Comparison of ENCODE assay signal across 33 mouse cellular contexts in genomic region chr2:156691746-156692145, GRCm38 (mm10).
DNase-seq lines count a peak whose midpoint lies in the region; ATAC-seq lines count a peak whose summit lies in the region.
"Had no signal": no experiment of that assay in that cellular context is flagged by ENCODE, and none has a peak within 500 bp of the region (broad histone marks: within the 10 kb centered on the region; RNA-seq: fewer than 3 reads in every experiment).

No protein-coding gene starts in this region.

- no peaks in the 10 kb centered on the region for H3K27me3 ChIP-seq in embryonic facial prominence, embryonic 14.5 days (replicated peaks; ENCODE audit: control insufficient read depth, insufficient read depth, low read length)
- peaks cover 29% of the 10 kb centered on the region for H3K27me3 ChIP-seq in embryonic facial prominence, embryonic 10.5 days (replicated peaks; ENCODE audit: low read depth, poor library complexity, severe bottlenecking)
- peaks cover 11% of the 10 kb centered on the region for H3K27me3 ChIP-seq in neural tube, embryonic 13.5 days
- peaks cover 3% of the 10 kb centered on the region; the same call in 1 of the 2 replicates for H3K27me3 ChIP-seq in neural tube, embryonic 14.5 days (ENCODE audit: control insufficient read depth, insufficient read depth, low read length)
- H3K27me3 ChIP-seq in heart, embryonic 11.5 days (ENCODE audit: control insufficient read depth, insufficient read depth, low read length), result peaks cover 30% of the 10 kb centered on the region
- H3K27me3 ChIP-seq: forebrain, embryonic 15.5 days had no signal

- H3K27ac ChIP-seq in embryonic facial prominence, embryonic 14.5 days (replicated peaks; ENCODE audit: low read depth, low read length), result no peak overlapping the region
- no peak overlapping the region for H3K27ac ChIP-seq in embryonic facial prominence, embryonic 10.5 days (replicated peaks)
- peak overlapping the region; percentile 38; the same call in 1 of the 2 replicates for H3K27ac ChIP-seq in neural tube, embryonic 13.5 days (replicated peaks)
- peak overlapping the region; percentile 23 for H3K27ac ChIP-seq in neural tube, embryonic 14.5 days (ENCODE audit: low read depth, low read length)
- no peak overlapping the region for H3K27ac ChIP-seq in heart, embryonic 11.5 days (ENCODE audit: low read depth, low read length)
- H3K27ac ChIP-seq: forebrain, embryonic 10.5 days; forebrain, embryonic 15.5 days; heart, embryonic 10.5 days; hindbrain, embryonic 14.5 days; kidney, embryonic 15.5 days; liver, embryonic 12.5 days; macrophage had no signal

- 68% methylated on average over 9 of the region's 9 CpGs for WGBS in embryonic facial prominence, embryonic 14.5 days
- 63% methylated on average over 9 of the region's 9 CpGs for WGBS in embryonic facial prominence, embryonic 10.5 days
- 54% methylated on average over 9 of the region's 9 CpGs for WGBS in neural tube, embryonic 13.5 days
- 51% methylated on average over 9 of the region's 9 CpGs for WGBS in neural tube, embryonic 14.5 days
- 61% methylated on average over 9 of the region's 9 CpGs for WGBS in heart, embryonic 11.5 days (ENCODE audit: insufficient replicate concordance)

- no peak overlapping the region for H3K4me2 ChIP-seq in embryonic facial prominence, embryonic 14.5 days (ENCODE audit: low read depth, low read length)
- H3K4me2 ChIP-seq in neural tube, embryonic 13.5 days, result no peak overlapping the region
- H3K4me2 ChIP-seq in neural tube, embryonic 14.5 days (ENCODE audit: low read depth, low read length), result no peak overlapping the region
- H3K4me2 ChIP-seq in heart, embryonic 11.5 days, result no peak overlapping the region
- H3K4me2 ChIP-seq: forebrain, embryonic 15.5 days; hindbrain, embryonic 14.5 days; kidney, embryonic 15.5 days; liver, embryonic 12.5 days had no signal

- ATAC-seq in embryonic facial prominence, embryonic 14.5 days (ENCODE audit: low read depth), result 0 out of 2 replicates have a peak, but pooled peaks have one; percentile 9
- no peak for ATAC-seq in neural tube, embryonic 13.5 days (ENCODE audit: low read depth)
- no peak for ATAC-seq in neural tube, embryonic 14.5 days (ENCODE audit: low read depth)
- no peak for ATAC-seq in heart, embryonic 11.5 days (replicated peaks; ENCODE audit: insufficient number of reproducible peaks, low FRiP score, low TSS enrichment)
- ATAC-seq: forebrain, embryonic 15.5 days; liver, embryonic 12.5 days; lung, postnatal 0 days; midbrain, embryonic 16.5 days had no signal

- no peak overlapping the region for H3K9ac ChIP-seq in embryonic facial prominence, embryonic 14.5 days (ENCODE audit: low read depth, low read length)
- H3K9ac ChIP-seq in neural tube, embryonic 13.5 days, result peak overlapping the region; percentile 54; the same call in 1 of the 2 replicates
- no peak overlapping the region for H3K9ac ChIP-seq in neural tube, embryonic 14.5 days (replicated peaks; ENCODE audit: low read depth, low read length)
- no peak overlapping the region for H3K9ac ChIP-seq in heart, embryonic 11.5 days (ENCODE audit: low read depth, low read length)
- H3K9ac ChIP-seq: forebrain, embryonic 15.5 days; hindbrain, embryonic 14.5 days; kidney, embryonic 15.5 days; liver, embryonic 12.5 days had no signal

- no peaks in the 10 kb centered on the region for H3K9me3 ChIP-seq in embryonic facial prominence, embryonic 14.5 days (ENCODE audit: control insufficient read depth, low read length)
- H3K9me3 ChIP-seq in embryonic facial prominence, embryonic 10.5 days, result no peaks in the 10 kb centered on the region
- no peaks in the 10 kb centered on the region for H3K9me3 ChIP-seq in neural tube, embryonic 13.5 days
- no peaks in the 10 kb centered on the region for H3K9me3 ChIP-seq in neural tube, embryonic 14.5 days (ENCODE audit: control insufficient read depth, low read length)
- H3K9me3 ChIP-seq in heart, embryonic 11.5 days (replicated peaks; ENCODE audit: control insufficient read depth, low read length), result no peaks in the 10 kb centered on the region
- H3K9me3 ChIP-seq: forebrain, embryonic 10.5 days; forebrain, embryonic 15.5 days; heart, embryonic 10.5 days; kidney, embryonic 15.5 days; liver, embryonic 12.5 days had no signal

- no peak overlapping the region for H3K4me3 ChIP-seq in embryonic facial prominence, embryonic 14.5 days (ENCODE audit: low read depth, low read length)
- no peak overlapping the region for H3K4me3 ChIP-seq in embryonic facial prominence, embryonic 10.5 days
- no peak overlapping the region for H3K4me3 ChIP-seq in neural tube, embryonic 13.5 days
- H3K4me3 ChIP-seq in neural tube, embryonic 14.5 days (ENCODE audit: low read depth, low read length), result no peak overlapping the region
- H3K4me3 ChIP-seq in heart, embryonic 11.5 days (ENCODE audit: low read depth, low read length), result no peak overlapping the region
- H3K4me3 ChIP-seq: forebrain, embryonic 10.5 days; forebrain, embryonic 15.5 days; heart, embryonic 10.5 days; kidney, embryonic 15.5 days; liver, embryonic 12.5 days; myocyte had no signal

- no peak for DNase-seq in embryonic facial prominence, embryonic 14.5 days (ENCODE audit: low spot score)
- no peak for DNase-seq in embryonic facial prominence, embryonic 10.5 days (ENCODE audit: low spot score)
- no peak for DNase-seq in neural tube, embryonic 10.5 days (ENCODE audit: extremely low spot score, low spot score)
- no peak for DNase-seq in cerebellum, postnatal 10 days
- DNase-seq in kidney, postnatal 25 days, result no peak
- DNase-seq: adrenal gland, adult 8-10 months; cerebellum, adult 2 months; cerebellum, postnatal 25 days; gastrocnemius, postnatal 25 days; heart, adult 11 months; heart, postnatal 36 days; kidney, adult 18-20 months; kidney, postnatal 36 days; layer of hippocampus, postnatal 36 days; left cerebral cortex, postnatal 4 days; lung, adult 18-20 months; right cerebral cortex, adult 18-20 months; spleen, adult 18-20 months; thymus, adult 2 months; thymus, postnatal 4 days had no signal

- H3K36me3 ChIP-seq in embryonic facial prominence, embryonic 14.5 days (ENCODE audit: control insufficient read depth, insufficient read depth, low read length), result no peaks in the 10 kb centered on the region
- no peaks in the 10 kb centered on the region for H3K36me3 ChIP-seq in embryonic facial prominence, embryonic 10.5 days (replicated peaks)
- H3K36me3 ChIP-seq in neural tube, embryonic 13.5 days, result no peaks in the 10 kb centered on the region
- H3K36me3 ChIP-seq in neural tube, embryonic 14.5 days (ENCODE audit: control insufficient read depth, insufficient read depth, low read length), result no peaks in the 10 kb centered on the region
- H3K36me3 ChIP-seq in heart, embryonic 11.5 days (ENCODE audit: control insufficient read depth, insufficient read depth, low read length), result no peaks in the 10 kb centered on the region
- H3K36me3 ChIP-seq: forebrain, embryonic 10.5 days; forebrain, embryonic 15.5 days; heart, embryonic 10.5 days; kidney, embryonic 15.5 days; liver, embryonic 12.5 days had no signal

- no peaks in the 10 kb centered on the region for H3K4me1 ChIP-seq in embryonic facial prominence, embryonic 14.5 days (ENCODE audit: control insufficient read depth, insufficient read depth, low read length)
- H3K4me1 ChIP-seq in embryonic facial prominence, embryonic 10.5 days, result peaks cover 45% of the 10 kb centered on the region
- H3K4me1 ChIP-seq in neural tube, embryonic 13.5 days (replicated peaks), result peaks cover 36% of the 10 kb centered on the region
- 0 out of 2 replicates have a peak, but pooled peaks cover 12% of the 10 kb centered on the region for H3K4me1 ChIP-seq in neural tube, embryonic 14.5 days (ENCODE audit: control insufficient read depth, insufficient read depth, low read length)
- no peaks in the 10 kb centered on the region for H3K4me1 ChIP-seq in heart, embryonic 11.5 days (ENCODE audit: control insufficient read depth, insufficient read depth, low read length)
- H3K4me1 ChIP-seq: liver, embryonic 12.5 days had no signal

Comparison
In these comparisons a context has a peak if more than half of its experiments do, and no peak if none do; other contexts are left out.
1. H3K27ac ChIP-seq: peak in neural tube, embryonic 13.5 days (single experiment) and neural tube, embryonic 14.5 days (single experiment); none in embryonic facial prominence, embryonic 14.5 days (single experiment), embryonic facial prominence, embryonic 10.5 days (single experiment) and heart, embryonic 11.5 days (single experiment).